Mouse (Mus musculus): ENCODE results near the gene Ube2n.

DNA sequence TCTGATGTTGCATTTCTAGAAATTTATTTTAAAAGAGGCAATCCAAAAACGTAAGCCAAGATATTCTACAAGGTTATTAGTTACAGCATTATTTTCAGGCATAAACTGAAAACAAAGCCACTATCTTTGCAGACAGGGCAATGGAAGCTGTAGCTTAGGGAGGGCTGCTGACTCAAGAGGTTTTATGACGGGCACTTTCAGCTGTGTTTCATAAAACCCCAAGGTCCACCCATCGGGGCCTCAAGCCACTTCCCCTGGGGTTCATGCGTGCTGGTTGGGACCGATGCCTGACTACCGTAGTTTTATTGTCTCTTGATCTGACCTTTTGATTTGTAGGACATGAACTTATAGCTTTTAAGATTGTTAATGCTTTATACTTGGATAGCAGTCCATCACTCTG lies 75.3 kb downstream of the Ube2n start:
- TF ChIP-seq CTCF (IDR thresholded peaks at IDR 0.05) = no peak
- TF ChIP-seq EP300 (IDR thresholded peaks at IDR 0.05) = no peak

Data from lung, postnatal 0 days (tissue).